In the genomic region with DNA sequence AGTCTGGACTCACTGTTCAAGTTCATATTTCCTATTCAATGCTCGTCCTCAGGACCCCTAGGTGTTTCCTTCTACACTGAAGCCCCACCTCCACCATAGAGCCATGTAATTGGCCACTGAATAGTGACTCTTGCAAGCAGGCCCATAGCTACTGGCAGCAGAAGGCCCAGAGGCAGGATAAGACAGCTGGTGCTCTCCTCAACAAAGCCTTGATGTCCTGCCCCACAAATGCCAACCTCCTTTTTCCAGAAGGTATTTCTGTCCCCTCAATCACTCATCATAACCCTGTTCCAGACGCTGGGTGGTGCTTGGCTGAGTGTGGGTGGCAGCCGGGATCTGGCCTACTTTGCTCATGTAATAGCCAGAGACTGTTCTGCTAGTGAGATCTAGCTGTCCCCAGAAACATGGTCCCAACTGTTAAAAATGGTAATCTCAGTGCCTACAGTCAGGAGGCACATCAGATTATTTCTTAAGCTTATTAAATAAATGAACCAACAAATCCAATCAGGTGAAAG, we compare ENCODE assay signal across 11 mouse cellular contexts.
DNase-seq lines count a peak whose midpoint lies in the region.
"Had no signal": no experiment of that assay in that cellular context is flagged by ENCODE, and none has a peak within 500 bp of the region (broad histone marks: within the 10 kb centered on the region; RNA-seq: fewer than 3 reads in every experiment).

No protein-coding gene starts in this region.

- DNase-seq in cerebellum, adult 9-11 months = peak; percentile 2
- no peak for DNase-seq in cerebellum, postnatal 36 days
- DNase-seq in right cerebral cortex, adult 18-20 months = peak; percentile 76
- DNase-seq in right cerebral cortex, postnatal 14 days = no peak
- peak; percentile 52 for DNase-seq in layer of hippocampus, adult 9-11 months
- peak; percentile 37 to 55 for DNase-seq in right cerebral cortex, postnatal 36 days (ENCODE audit: low spot score in 2 of 2)
- DNase-seq in ovary, postnatal 14 days (ENCODE audit: low spot score) = no peak
- no peak for DNase-seq in gastrocnemius, postnatal 4 days (ENCODE audit: low spot score in 2 of 2)
- DNase-seq: gastrocnemius, postnatal 36 days; kidney, adult 11 months; thymus, postnatal 25 days had no signal

Comparison
In these comparisons a context has a peak if more than half of its experiments do, and no peak if none do; other contexts are left out.
1. DNase-seq: peak in cerebellum, adult 9-11 months (single experiment), right cerebral cortex, adult 18-20 months (single experiment), layer of hippocampus, adult 9-11 months (single experiment) and right cerebral cortex, postnatal 36 days (2 of 2); none in cerebellum, postnatal 36 days (0 of 2), right cerebral cortex, postnatal 14 days (single experiment), ovary, postnatal 14 days (single experiment) and gastrocnemius, postnatal 4 days (0 of 2).